Mouse (Mus musculus) forebrain, embryonic 15.5 days (tissue): ENCODE data around the gene Btbd35f26. TPM values are rescaled to one million over a fixed set of nuclear protein-coding genes. Genes with fewer than 3 reads are reported as not detected.
"Not testable (repeated sequence)": the region's sequence is repeated elsewhere in the genome, so short reads cannot be mapped to it uniquely, and the experiment has no call there.

Source experiments
- ATAC-seq: fragments of 200-750 bp; cut with Nextera tagmentation; replicated peaks from 2 replicates; pipeline ENCODE4 v1.8.0; 2017; ENCODE audit warnings: mild to moderate bottlenecking, moderate TSS enrichment, moderate library complexity
- H3K27ac ChIP-seq: fragments of 300-500 bp; sonication (generic); replicated peaks from 2 replicates; pipeline ENCODE4 v1.5.1; 2015; ENCODE audit warnings: mild to moderate bottlenecking, inconsistent platforms
- H3K27me3 ChIP-seq: fragments of 300-500 bp; sonication (generic); 2 replicates; pipeline ENCODE4 v1.6.1; 2015; ENCODE audit warnings: inconsistent platforms
- H3K36me3 ChIP-seq: fragments of 300-500 bp; sonication (generic); 2 replicates; pipeline ENCODE4 v1.6.1; 2015; ENCODE audit warnings: mild to moderate bottlenecking, inconsistent platforms
- H3K4me1 ChIP-seq: fragments of 300-500 bp; sonication (generic); 2 replicates; pipeline ENCODE4 v1.6.1; 2015; ENCODE audit warnings: inconsistent platforms
- H3K4me2 ChIP-seq: fragments of 300-500 bp; sonication (generic); replicated peaks from 2 replicates; pipeline ENCODE4 v1.6.1; 2015; ENCODE audit warnings: mild to moderate bottlenecking, inconsistent platforms
- H3K4me3 ChIP-seq: fragments of 300-500 bp; sonication (generic); 2 replicates; pipeline ENCODE4 v1.5.1; 2015; ENCODE audit warnings: mild to moderate bottlenecking, inconsistent platforms
- H3K9ac ChIP-seq: fragments of 300-500 bp; sonication (generic); replicated peaks from 2 replicates; pipeline ENCODE4 v1.6.1; 2015; ENCODE audit warnings: mild to moderate bottlenecking, inconsistent platforms
- H3K9me3 ChIP-seq: fragments of 300-500 bp; sonication (generic); 2 replicates; pipeline ENCODE4 v1.6.1; 2016; ENCODE audit warnings: inconsistent platforms
- WGBS: fragments of 180-500 bp; shearing (Covaris S2); methylation state at CpG from one replicate; pipeline ENCODE4 v1.1.7; 2015; ENCODE audit warnings: mixed read lengths; 5-methylcytosine and 5-hydroxymethylcytosine counted together
- polyA plus RNA-seq: library from polyadenylated mRNA; unstranded; fragments of >200 nt; fragmentation: Nextera tagmentation; extraction: Ambion mirVana; gene quantifications from 2 replicates; pipeline ENCODE4 v1.2.1, GENCODE M21; 2015

The Btbd35f26 gene
- not detected in 2 replicates for polyA plus RNA-seq

DNA sequence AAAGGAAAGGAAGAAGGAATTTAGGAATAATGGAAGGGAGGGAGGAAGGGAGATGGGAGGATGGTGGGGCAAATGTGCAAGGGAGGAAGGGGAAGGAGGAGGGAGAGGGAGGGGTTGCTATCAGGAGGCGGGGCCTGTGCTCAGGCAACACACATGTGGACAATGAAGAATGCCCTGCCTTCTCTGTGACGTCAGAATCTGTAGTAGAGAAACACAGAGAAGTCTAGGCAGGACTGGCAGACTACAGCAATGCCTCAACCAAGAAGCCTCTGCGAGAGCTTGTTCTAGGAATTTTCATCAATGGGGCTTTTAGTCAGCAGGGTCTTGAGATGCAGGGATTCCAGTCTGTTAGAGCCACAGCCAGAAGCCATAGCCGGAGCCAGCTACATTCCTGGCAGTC is at the start of gene Btbd35f26:
TSS of gene Btbd35f26 (plus strand) at position 301 of the 400 bp plus-strand sequence.
- ATAC-seq, H3K9ac ChIP-seq, H3K4me3 ChIP-seq, H3K4me2 ChIP-seq, H3K27ac ChIP-seq, H3K27me3 ChIP-seq, H3K9me3 ChIP-seq, H3K36me3 ChIP-seq, H3K4me1 ChIP-seq: not testable (repeated sequence)
- WGBS, result no CpG with 5 or more reads among the region's 4 CpGs

DNA sequence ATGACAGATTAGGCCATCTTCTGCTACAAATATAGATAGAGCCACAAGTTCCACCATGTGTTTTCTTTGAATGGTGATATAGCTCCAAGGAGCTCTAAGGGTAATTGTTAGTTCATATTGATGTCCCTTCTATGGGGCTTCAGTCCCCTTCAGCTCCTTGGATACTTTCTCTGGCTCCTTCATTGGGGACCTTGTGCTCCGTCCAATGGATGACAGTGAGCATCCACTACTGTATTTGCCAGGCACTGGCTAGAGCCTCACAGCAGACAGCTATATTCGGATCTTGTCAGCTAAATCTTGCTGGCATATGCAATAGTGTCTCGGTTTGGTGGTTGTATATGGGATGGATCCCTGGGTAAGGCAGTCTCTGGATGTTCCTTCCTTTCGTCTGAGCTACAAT is 5.7 kb downstream of the Btbd35f26 start:
- H3K9ac ChIP-seq, H3K27me3 ChIP-seq, H3K27ac ChIP-seq, H3K36me3 ChIP-seq, H3K4me3 ChIP-seq, H3K4me1 ChIP-seq, ATAC-seq, H3K4me2 ChIP-seq, H3K9me3 ChIP-seq: not testable (repeated sequence)
- WGBS, result 68% methylated on average over 4 of the region's 4 CpGs

DNA sequence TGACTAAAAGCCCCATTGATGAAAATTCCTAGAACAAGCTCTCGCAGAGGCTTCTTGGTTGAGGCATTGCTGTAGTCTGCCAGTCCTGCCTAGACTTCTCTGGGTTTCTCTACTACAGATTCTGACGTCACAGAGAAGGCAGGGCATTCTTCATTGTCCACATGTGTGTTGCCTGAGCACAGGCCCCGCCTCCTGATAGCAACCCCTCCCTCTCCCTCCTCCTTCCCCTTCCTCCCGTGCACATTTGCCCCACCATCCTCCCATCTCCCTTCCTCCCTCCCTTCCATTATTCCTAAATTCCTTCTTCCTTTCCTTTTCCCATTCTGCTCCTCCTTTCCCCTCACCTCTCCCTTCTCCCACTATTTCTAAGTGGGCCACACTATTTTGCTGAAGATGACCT is 47.6 kb downstream of the Btbd35f26 start, which contains the start of gene Btbd35f19:
TSS of gene Btbd35f19 (minus strand) at position 101 of the 400 bp plus-strand sequence.
- WGBS, result no CpG with 5 or more reads among the region's 4 CpGs
- H3K27ac ChIP-seq, H3K4me3 ChIP-seq, ATAC-seq, H3K9ac ChIP-seq, H3K4me1 ChIP-seq, H3K9me3 ChIP-seq, H3K36me3 ChIP-seq, H3K4me2 ChIP-seq, H3K27me3 ChIP-seq: not testable (repeated sequence)

Other genes with a start within 250 kb of the Btbd35f26 start
- not detected in 2 replicates for gene Btbd35f29, start 218.8 kb upstream of the Btbd35f26 start, polyA plus RNA-seq
- gene Spin2f, start 82.6 kb upstream of the Btbd35f26 start, polyA plus RNA-seq, result not detected in 2 replicates
- not detected in 2 replicates for gene Btbd35f19, start 47.5 kb downstream of the Btbd35f26 start, polyA plus RNA-seq
- not detected in 2 replicates for gene Gm21883, start 237.8 kb downstream of the Btbd35f26 start, polyA plus RNA-seq